ENCODE assay signal across 14 mouse cellular contexts in genomic region chr10:29635828-29636227, GRCm38 (mm10).
DNase-seq lines count a peak whose midpoint lies in the region; ATAC-seq lines count a peak whose summit lies in the region.
"Had no signal": no experiment of that assay in that cellular context is flagged by ENCODE, and none has a peak within 500 bp of the region (broad histone marks: within the 10 kb centered on the region; RNA-seq: fewer than 3 reads in every experiment).

No protein-coding gene starts in this region.

- H3K27me3 ChIP-seq in hindbrain, embryonic 14.5 days (ENCODE audit: control insufficient read depth, insufficient read depth, low read length) = no peaks in the 10 kb centered on the region
- H3K27me3 ChIP-seq in hindbrain, embryonic 13.5 days = no peaks in the 10 kb centered on the region
- H3K27me3 ChIP-seq: kidney, embryonic 15.5 days had no signal

- 45% methylated on average over 5 of the region's 5 CpGs for WGBS in hindbrain, embryonic 14.5 days
- WGBS in hindbrain, embryonic 13.5 days = 56% methylated on average over 5 of the region's 5 CpGs

- no peak for ATAC-seq in hindbrain, embryonic 14.5 days (ENCODE audit: low FRiP score)
- no peak for ATAC-seq in hindbrain, embryonic 13.5 days (ENCODE audit: low FRiP score)
- ATAC-seq: liver, postnatal 0 days had no signal

- H3K4me2 ChIP-seq in hindbrain, embryonic 14.5 days (replicated peaks) = no peak overlapping the region
- H3K4me2 ChIP-seq in hindbrain, embryonic 13.5 days = no peak overlapping the region
- H3K4me2 ChIP-seq: kidney, embryonic 15.5 days had no signal

- H3K4me1 ChIP-seq in hindbrain, embryonic 14.5 days (replicated peaks; ENCODE audit: control insufficient read depth, insufficient read depth, low read length) = no peaks in the 10 kb centered on the region
- H3K4me1 ChIP-seq in hindbrain, embryonic 13.5 days (replicated peaks) = no peaks in the 10 kb centered on the region

- peak; percentile 48 for DNase-seq in hindbrain, embryonic 14.5 days (ENCODE audit: low spot score)
- DNase-seq in right cerebral cortex, postnatal 4 days = peak; percentile 6
- DNase-seq in right cerebral cortex, postnatal 14 days = no peak
- peak; percentile 53 for DNase-seq in embryo, embryonic 11 days
- no peak for DNase-seq in lung, postnatal 36 days
- no peak for DNase-seq in retina, embryonic 14.5 days (ENCODE audit: low spot score)
- DNase-seq in thymus, postnatal 0 days (ENCODE audit: low spot score) = no peak
- DNase-seq: adrenal gland, postnatal 14 days; heart, adult 2 months; heart, postnatal 4 days; liver, postnatal 0 days; thymus, postnatal 14 days had no signal

- no peak overlapping the region for H3K27ac ChIP-seq in hindbrain, embryonic 14.5 days
- H3K27ac ChIP-seq in hindbrain, embryonic 13.5 days = no peak overlapping the region
- H3K27ac ChIP-seq: heart, adult 2 months; kidney, embryonic 15.5 days had no signal

- no peaks in the 10 kb centered on the region for H3K36me3 ChIP-seq in hindbrain, embryonic 14.5 days (replicated peaks; ENCODE audit: control insufficient read depth, insufficient read depth)
- no peaks in the 10 kb centered on the region for H3K36me3 ChIP-seq in hindbrain, embryonic 13.5 days
- H3K36me3 ChIP-seq: kidney, embryonic 15.5 days had no signal

- no peak overlapping the region for H3K4me3 ChIP-seq in hindbrain, embryonic 14.5 days (replicated peaks; ENCODE audit: low read length)
- no peak overlapping the region for H3K4me3 ChIP-seq in hindbrain, embryonic 13.5 days
- H3K4me3 ChIP-seq: heart, adult 2 months; kidney, embryonic 15.5 days had no signal

- H3K9ac ChIP-seq in hindbrain, embryonic 14.5 days = no peak overlapping the region
- no peak overlapping the region for H3K9ac ChIP-seq in hindbrain, embryonic 13.5 days
- H3K9ac ChIP-seq: kidney, embryonic 15.5 days; liver, postnatal 0 days had no signal

- no peaks in the 10 kb centered on the region for H3K9me3 ChIP-seq in hindbrain, embryonic 14.5 days (ENCODE audit: control insufficient read depth, low read length)
- no peaks in the 10 kb centered on the region for H3K9me3 ChIP-seq in hindbrain, embryonic 13.5 days
- H3K9me3 ChIP-seq: kidney, embryonic 15.5 days had no signal

Comparison
In these comparisons a context has a peak if more than half of its experiments do, and no peak if none do; other contexts are left out.
1. DNase-seq: peak in hindbrain, embryonic 14.5 days (single experiment), right cerebral cortex, postnatal 4 days (single experiment) and embryo, embryonic 11 days (single experiment); none in right cerebral cortex, postnatal 14 days (single experiment), lung, postnatal 36 days (single experiment), retina, embryonic 14.5 days (single experiment) and thymus, postnatal 0 days (single experiment).